Mouse (Mus musculus) gastrocnemius, postnatal 25 days (tissue): Measurements from ENCODE around the gene Nprl2. TPM values are rescaled to one million over a fixed set of nuclear protein-coding genes. Genes with fewer than 3 reads are reported as not detected.
A peak's percentile ranks its signal among the peaks of the same experiment; 100 is the strongest.

Experiments used
- DNase-seq: peaks from one replicate; pipeline ENCODE4 v3.0.0; 2022
- long read RNA-seq, 2 experiments: library from polyadenylated mRNA; stranded (forward); transcript quantifications; one replicate each; pipeline ENCODE4 v2.0.0; 2021
- total RNA-seq, 2 experiments: library from RNA; stranded (reverse); gene quantifications; 1 replicate in 1 of 2; 2 replicates in 1 of 2; pipeline ENCODE4 v1.2.3; 2021

Gene Nprl2
- 10 to 100 TPM in 1 of 2 experiments, 1 to 10 TPM in 1; 9.5 to 10.2 TPM for total RNA-seq
- long read RNA-seq, experiment 1, transcript Nprl2-201 (11 exons, 1,441 nt), result major isoform, 17 of 17 reads
- long read RNA-seq, experiment 1, partial matches to known transcripts, result 0 of 17 reads
- long read RNA-seq, experiment 1, other reads (novel, unspliced or antisense), result 0 of 17 reads
- long read RNA-seq, experiment 2, transcript Nprl2-201 (11 exons, 1,441 nt), result major isoform, 17 of 17 reads
- long read RNA-seq, experiment 2, partial matches to known transcripts, result 0 of 17 reads
- long read RNA-seq, experiment 2, other reads (novel, unspliced or antisense), result 0 of 17 reads

GRCm38 (mm10) chr9:107541474-107542351, at the start of gene Nprl2, which contains the start of gene Cyb561d2:
Gene Nprl2 (plus strand): TSS chr9:107542226.
Gene Cyb561d2 (minus strand): TSS chr9:107542193.
- peak; percentile 92 for DNase-seq

- DNase-seq, result no peak
Observed at GRCm38 (mm10) chr9:107493511-107493910, 48.5 kb upstream of the Nprl2 start.

DNA sequence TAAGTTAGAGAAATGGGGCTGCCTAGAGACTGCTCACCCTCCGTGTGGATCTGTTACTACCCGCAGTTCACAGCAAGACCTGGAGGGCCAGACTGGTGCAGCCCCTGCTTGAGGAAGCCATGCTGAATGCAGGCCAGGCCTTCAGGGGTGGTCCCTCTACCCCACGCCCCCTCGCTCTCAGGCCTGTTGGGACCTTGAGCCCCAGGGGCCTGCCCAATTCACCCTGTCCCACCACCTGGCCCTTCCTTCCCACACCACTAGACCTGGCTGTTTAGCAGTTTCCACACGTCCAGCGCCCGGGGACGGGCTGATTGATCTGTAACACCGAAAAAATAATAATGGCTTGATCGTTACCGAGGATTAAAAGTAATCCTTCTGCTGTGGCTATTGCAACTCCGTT, 47.8 kb upstream of the Nprl2 start:
- no peak for DNase-seq

DNA sequence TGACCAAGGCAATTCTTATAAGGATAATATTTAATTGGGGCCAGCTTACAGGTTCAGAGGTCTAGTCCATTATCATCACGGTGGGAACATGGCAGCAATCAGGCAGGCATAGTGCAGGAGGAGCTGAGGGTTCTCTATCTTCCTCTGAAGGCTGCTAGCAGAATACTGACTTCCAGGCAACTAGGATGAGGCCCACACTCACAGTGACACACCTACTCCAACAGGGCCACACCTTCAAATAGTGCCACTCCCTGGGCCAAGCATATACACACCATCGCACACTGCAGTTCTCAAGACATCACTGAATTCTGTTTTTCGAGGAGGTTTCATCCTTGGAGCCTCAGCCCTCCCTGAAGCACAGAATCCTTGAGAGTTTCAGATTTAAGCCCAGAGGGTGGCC, 45.7 kb upstream of the Nprl2 start:
- DNase-seq, result no peak

GRCm38 (mm10) chr9:107500708-107501286, 41.2 kb upstream of the Nprl2 start:
- no peak for DNase-seq

DNA sequence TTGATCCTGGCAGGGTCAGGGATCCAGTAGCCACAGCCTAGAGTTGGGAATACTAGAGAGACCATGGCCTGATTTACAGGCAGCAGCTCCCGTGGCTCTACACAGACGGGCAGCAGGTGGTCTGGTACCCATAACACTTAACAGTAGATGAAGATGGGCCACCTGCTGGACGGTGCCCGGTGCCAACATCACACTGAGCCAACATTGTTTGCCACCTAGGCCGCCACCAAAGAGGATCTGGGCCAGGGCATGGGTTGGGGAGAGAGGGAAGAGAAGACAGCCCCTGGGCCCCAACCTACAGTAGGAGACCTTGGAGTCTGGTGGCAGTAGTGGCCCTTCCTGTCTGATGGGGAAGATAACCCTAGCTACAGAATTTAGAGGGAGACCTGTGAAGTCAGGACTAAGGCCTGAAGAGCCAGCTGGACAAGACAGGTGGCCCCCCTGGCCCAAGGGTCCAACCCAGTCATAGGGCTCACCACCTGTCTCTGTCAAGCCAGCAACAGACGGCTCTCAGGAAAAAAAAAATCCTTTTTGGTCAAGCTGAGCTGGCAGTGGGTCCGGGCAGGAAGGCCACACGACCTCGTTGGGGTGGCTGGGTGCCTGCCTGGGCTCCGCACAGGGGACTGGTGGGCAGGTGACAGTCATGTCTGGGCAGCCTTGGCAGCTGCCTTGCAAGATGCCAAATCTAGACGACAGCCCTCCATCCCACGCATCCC, 39.7 kb upstream of the Nprl2 start:
- no peak for DNase-seq

- no peak for DNase-seq
Observed at GRCm38 (mm10) chr9:107504662-107505537, 37.1 kb upstream of the Nprl2 start.

- DNase-seq, result no peak
Observed at GRCm38 (mm10) chr9:107508266-107508665, 33.8 kb upstream of the Nprl2 start.

DNA sequence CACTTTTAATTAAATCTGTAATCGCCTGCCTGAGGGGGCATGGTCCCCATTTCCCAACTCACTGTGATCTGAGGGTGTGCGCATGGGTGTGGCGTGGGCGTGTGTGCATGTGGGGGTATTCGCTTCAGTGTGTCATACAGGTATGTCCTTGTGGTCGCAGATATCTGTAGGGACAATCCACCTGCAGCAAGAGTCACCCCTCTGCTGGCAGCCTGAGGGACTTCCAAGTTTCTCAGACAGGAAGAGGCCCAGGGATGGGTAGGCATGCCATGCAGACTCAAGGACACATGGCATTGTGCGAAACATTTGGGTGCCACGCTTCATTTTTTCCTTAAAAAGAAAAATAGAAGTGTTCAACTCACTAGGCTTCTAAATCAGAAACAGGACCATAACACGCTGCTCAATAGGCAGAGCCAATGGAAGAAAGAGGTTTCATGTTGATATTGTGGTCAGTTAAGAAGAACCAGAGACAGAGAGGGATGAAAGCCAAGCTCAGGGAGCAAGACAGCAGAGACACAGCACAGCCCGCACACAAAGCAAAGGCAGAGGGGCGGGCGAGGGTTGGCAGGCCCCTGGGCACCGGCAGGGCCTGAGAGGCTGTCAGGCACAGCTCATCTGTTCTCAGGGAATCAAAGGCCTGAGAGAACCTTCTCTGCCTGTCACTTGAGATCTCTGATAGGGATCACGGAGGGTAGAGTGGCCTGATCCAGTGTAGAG, 31.5 kb upstream of the Nprl2 start:
- no peak for DNase-seq

DNA sequence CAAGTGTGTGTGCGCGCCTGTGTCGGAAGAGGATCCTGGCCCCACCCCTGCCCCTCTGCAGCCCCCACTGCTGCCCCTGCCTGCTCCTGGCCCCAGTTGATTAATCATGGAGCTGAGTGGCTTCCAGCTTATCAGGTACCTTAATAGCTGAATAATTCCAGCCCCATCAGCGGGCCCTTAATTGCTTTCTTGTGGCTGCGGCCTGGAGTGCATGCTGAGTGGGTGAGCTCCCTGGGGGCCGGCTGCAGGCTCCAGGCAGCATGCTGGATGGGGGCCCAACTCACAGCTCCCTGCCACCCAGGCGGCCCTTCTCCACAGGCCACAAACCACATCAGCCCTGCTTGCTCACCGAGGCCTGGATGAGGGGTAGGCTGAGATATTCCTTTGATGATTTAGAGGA, 30.6 kb upstream of the Nprl2 start:
- DNase-seq, result no peak

- no peak for DNase-seq
Observed at GRCm38 (mm10) chr9:107512326-107512725, 29.7 kb upstream of the Nprl2 start.

- DNase-seq, result peak; percentile 62
Observed at GRCm38 (mm10) chr9:107514303-107514955, 27.6 kb upstream of the Nprl2 start.

DNA sequence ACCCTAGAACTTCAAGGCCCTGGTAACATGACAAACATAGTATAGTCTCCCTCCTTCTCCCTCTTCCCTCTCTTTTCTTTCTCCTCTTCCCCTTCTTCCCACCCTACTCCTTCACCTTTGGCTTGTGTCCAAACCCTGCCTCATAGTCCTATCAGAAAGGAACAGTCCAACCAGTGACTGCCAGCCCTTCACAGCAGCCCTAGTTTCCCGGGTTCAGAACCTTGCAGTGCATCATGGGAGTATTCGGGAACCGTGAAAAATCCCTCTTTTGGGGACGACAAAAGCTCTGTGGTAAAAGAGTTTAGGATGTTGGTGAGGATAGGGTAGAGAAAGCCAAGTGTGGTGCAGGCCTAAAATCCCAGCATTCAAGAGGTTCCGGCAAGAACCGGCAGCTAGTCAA, 21.7 kb upstream of the Nprl2 start:
- no peak for DNase-seq

- no peak for DNase-seq
Observed at GRCm38 (mm10) chr9:107521190-107521589, 20.8 kb upstream of the Nprl2 start.

DNA sequence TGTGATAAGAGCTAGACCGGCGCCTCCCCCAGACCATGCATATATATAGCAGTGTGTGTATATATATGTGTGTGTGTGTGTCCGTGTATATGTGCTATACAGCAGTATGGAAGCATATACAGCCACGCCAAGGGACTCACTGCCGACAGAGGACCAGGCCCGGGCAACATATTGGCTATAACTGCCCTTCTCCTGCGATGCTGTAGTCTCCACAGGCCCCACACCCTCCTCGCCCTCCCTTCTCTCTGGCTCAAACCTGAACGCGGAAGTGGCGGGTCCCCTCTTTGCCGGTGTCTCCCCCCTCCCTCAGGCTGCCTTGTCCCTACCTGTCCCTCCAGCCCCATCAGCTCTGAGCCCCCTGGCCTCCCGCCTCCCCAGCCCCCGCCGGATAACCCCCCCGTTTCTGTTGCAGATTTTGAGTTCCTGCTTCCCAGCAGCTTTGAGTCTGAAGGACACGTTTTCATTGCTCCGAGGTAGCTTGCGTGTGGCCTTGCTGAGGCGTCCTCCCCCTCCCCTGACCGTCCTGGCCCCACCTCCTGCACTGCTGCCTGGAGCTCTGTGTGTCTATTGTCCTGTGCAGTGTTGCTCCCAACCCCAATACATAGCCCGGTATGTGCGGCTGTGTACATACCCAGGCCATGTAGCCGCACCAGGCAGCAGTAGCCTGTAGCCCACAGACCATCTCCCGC, 20.2 kb upstream of the Nprl2 start:
- DNase-seq, result no peak

DNA sequence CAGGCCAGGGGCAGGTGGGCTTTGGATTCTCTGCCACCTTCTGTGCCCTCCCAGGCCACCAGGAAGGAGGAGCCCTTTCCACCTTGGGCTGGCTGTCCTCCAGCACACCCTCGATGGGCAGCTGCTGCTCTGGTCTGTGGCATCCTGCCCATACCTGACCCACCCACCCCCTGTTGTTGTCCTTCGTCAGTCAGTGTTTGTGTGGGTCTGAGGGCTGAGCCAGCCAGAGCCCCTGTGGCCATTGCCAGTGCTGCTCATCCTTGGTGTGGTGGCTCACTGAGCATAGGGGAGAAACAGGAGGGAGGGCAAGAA, 19.7 kb upstream of the Nprl2 start:
- no peak for DNase-seq

DNA sequence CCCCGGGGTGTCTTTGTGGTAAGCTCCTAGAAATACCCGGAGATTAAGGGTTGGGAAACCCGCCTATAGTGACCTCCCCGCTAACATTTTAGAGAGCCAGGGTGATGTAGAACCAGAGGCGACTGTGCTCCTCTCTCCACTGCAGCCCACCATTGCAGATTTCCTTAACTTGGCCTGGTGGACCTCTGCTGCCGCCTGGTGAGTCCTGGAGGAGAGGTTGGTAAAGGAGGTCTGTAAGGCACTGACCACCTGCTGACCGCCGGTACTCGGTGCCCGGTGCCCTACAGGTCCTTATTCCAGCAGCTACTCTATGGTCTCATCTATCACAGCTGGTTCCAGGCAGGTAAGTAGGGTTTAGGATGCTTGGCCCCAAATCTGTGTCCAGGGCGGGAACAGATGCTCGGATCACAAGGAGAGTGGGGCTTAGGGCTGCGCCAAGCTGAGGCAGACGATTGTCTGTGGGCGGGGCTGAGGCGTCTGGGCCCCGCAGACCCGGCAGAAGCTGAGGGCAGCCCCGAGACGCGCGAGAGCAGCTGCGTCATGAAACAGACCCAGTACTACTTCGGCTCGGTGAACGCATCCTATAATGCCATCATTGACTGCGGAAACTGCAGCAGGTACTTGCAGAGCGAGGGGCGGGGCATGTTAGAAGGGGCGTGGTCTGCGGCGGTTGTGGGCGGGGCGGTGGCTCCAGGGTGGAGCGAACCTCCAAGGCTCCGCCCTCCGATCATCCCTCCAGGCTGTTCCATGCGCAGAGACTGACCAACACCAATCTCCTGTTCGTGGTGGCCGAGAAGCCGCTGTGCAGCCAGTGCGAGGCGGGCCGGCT, 15.6 kb upstream of the Nprl2 start:
- peak; percentile 53 for DNase-seq

DNA sequence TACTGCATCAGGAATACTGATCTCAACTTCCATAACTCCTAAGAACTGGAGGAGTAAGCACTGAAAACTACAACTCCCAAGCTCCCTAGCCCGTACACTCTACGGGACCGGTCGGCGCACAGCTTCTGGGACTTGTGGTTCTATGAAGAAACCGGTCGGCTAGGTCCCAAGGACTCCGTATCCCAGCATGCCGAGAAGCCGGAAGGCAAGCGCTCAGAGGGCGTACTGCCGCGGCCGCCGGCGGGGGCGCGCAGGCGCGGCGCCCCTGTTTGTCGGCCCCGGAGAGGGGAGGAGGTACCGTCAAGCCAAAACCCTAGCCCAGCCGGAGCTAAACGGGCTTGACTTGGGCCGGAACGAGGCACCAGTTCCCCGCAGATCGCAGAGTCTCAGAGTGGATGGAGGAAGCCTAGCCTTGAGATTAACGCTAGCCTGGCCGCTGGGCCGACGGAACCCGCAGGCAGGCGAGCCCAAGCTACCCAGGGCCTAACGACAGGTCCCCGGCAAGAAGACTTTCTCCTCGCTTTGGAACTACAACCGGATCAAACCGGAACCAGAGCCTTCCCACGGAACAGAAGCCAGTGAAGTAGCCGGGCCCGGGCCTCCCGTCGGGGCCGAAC, 8.1 kb upstream of the Nprl2 start, which contains the start of gene Tmem115:
Gene Tmem115, plus strand, starts transcription at position 155 of the 617 bp plus-strand sequence.
- DNase-seq, result peak; percentile 95
